Mouse (Mus musculus): Measurements from ENCODE around the gene Tbcd. TPM values are rescaled to one million over a fixed set of nuclear protein-coding genes. Genes with fewer than 3 reads are reported as not detected.

Tbcd gene
- polyA plus RNA-seq, 1 experiment from 2014 or later, result 16.6 TPM

GRCm38 (mm10) chr11:121650668-121651067, 198.9 kb downstream of the Tbcd start:
- Histone ChIP-seq H3K4me2 (ENCODE audit: low read length) (no peak overlapping the region), H3K4me3 (ENCODE audit: control insufficient read depth in 1 of 2, insufficient read depth in 1 of 2, low read depth in 1 of 2, low read length in 2 of 2) (no peak overlapping the region), H3K27me3 (ENCODE audit: control insufficient read depth, insufficient read depth, low read length) (no peaks in the 10 kb centered on the region), H3K9ac (ENCODE audit: low read length) (no peak overlapping the region), H3K27ac (replicated peaks in 1 of 2; ENCODE audit: control insufficient read depth in 1 of 2, insufficient read depth in 1 of 2, low read depth in 2 of 2, low read length in 2 of 2) (no peak overlapping the region), H3K9me3 (ENCODE audit: control insufficient read depth, low read length) (no peaks in the 10 kb centered on the region), H3K4me1 (ENCODE audit: control insufficient read depth in 2 of 2, insufficient read depth in 2 of 2, low read length in 2 of 2) (peaks cover 2 to 13% of the 10 kb centered on the region in 2 experiments; a peak in 2 of 4 replicates), H3K36me3 (ENCODE audit: control insufficient read depth, insufficient read depth, low read length) (peaks cover 21% of the 10 kb centered on the region; the same call in 1 of the 2 replicates)
- WGBS, result 89% methylated on average over 11 of the region's 11 CpGs
- ATAC-seq (ENCODE audit: insufficient number of reproducible peaks, insufficient read depth, low FRiP score, low read depth), result no peak

DNA sequence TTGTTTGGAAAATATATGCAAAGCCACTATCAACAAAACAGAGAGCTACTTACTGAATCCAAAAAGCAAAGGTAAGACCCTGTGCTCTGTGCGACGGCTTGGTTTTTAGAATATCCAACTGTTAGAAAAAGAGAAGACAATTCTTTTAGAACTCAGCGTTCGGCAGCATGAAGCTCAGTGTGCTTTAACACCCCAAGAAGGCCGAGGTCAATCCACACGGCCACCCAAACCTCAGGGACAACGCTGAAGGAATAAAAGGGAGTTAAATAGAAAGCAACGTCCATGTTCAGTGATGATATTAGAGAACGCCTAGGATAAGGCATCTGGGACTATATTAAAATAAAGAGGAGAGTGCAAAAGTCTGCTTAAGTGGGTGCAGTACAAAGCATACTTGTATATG, 199.8 kb downstream of the Tbcd start:
- Histone ChIP-seq H3K27ac (replicated peaks in 1 of 2; ENCODE audit: control insufficient read depth in 1 of 2, insufficient read depth in 1 of 2, low read depth in 2 of 2, low read length in 2 of 2) (no peak overlapping the region), H3K9ac (ENCODE audit: low read length) (no peak overlapping the region), H3K4me2 (ENCODE audit: low read length) (no peak overlapping the region), H3K27me3 (ENCODE audit: control insufficient read depth, insufficient read depth, low read length) (no peaks in the 10 kb centered on the region), H3K4me3 (ENCODE audit: control insufficient read depth in 1 of 2, insufficient read depth in 1 of 2, low read depth in 1 of 2, low read length in 2 of 2) (no peak overlapping the region), H3K36me3 (ENCODE audit: control insufficient read depth, insufficient read depth, low read length) (peaks cover 21% of the 10 kb centered on the region; the same call in 1 of the 2 replicates), H3K9me3 (ENCODE audit: control insufficient read depth, low read length) (no peaks in the 10 kb centered on the region), H3K4me1 (ENCODE audit: control insufficient read depth in 2 of 2, insufficient read depth in 2 of 2, low read length in 2 of 2) (peaks cover 2 to 13% of the 10 kb centered on the region in 2 experiments; a peak in 2 of 4 replicates)
- WGBS, result 92% methylated on average over 9 of the region's 9 CpGs
- no peak for ATAC-seq (ENCODE audit: insufficient number of reproducible peaks, insufficient read depth, low FRiP score, low read depth)

DNA sequence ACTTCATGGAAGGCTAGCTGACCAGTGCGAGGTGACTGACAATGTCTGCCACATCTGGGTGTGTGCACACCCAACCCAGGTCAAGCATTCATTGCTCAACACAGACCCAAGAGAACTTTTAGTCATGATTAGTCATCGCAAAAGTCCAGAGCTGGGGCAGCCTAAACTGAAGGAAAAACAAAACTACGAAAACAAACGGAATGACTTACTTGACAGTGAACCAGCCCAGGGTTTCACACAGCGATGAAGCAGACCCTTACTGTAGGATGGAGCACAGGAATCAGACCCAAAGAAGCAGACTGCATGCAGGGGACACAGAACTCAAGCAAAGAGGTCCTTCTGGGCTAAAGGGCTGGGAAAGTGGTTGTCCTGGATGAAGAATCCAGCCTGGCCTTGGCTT, 200.2 kb downstream of the Tbcd start:
- peaks cover 21% of the 10 kb centered on the region; the same call in 1 of the 2 replicates for H3K36me3 ChIP-seq (ENCODE audit: control insufficient read depth, insufficient read depth, low read length)
- H3K4me3 ChIP-seq (ENCODE audit: control insufficient read depth in 1 of 2, insufficient read depth in 1 of 2, low read depth in 1 of 2, low read length in 2 of 2), result no peak overlapping the region
- H3K4me2 ChIP-seq (ENCODE audit: low read length), result no peak overlapping the region
- H3K27me3 ChIP-seq (ENCODE audit: control insufficient read depth, insufficient read depth, low read length), result no peaks in the 10 kb centered on the region
- no peak overlapping the region for H3K9ac ChIP-seq (ENCODE audit: low read length)
- WGBS, result 89% methylated on average over 5 of the region's 5 CpGs
- peaks cover 2 to 13% of the 10 kb centered on the region in 2 experiments; a peak in 2 of 4 replicates for H3K4me1 ChIP-seq (ENCODE audit: control insufficient read depth in 2 of 2, insufficient read depth in 2 of 2, low read length in 2 of 2)
- ATAC-seq (ENCODE audit: insufficient number of reproducible peaks, insufficient read depth, low FRiP score, low read depth), result no peak
- no peaks in the 10 kb centered on the region for H3K9me3 ChIP-seq (ENCODE audit: control insufficient read depth, low read length)
- H3K27ac ChIP-seq (replicated peaks in 1 of 2; ENCODE audit: control insufficient read depth in 1 of 2, insufficient read depth in 1 of 2, low read depth in 2 of 2, low read length in 2 of 2), result no peak overlapping the region

- Histone ChIP-seq H3K36me3 (ENCODE audit: control insufficient read depth, insufficient read depth, low read length) (peaks cover 16% of the 10 kb centered on the region; the same call in 1 of the 2 replicates), H3K9ac (ENCODE audit: low read length) (no peak overlapping the region), H3K4me2 (ENCODE audit: low read length) (no peak overlapping the region), H3K27me3 (ENCODE audit: control insufficient read depth, insufficient read depth, low read length) (no peaks in the 10 kb centered on the region), H3K4me1 (ENCODE audit: control insufficient read depth in 2 of 2, insufficient read depth in 2 of 2, low read length in 2 of 2) (peaks cover 2 to 9% of the 10 kb centered on the region in 2 experiments; a peak in 2 of 4 replicates), H3K4me3 (ENCODE audit: control insufficient read depth in 1 of 2, insufficient read depth in 1 of 2, low read depth in 1 of 2, low read length in 2 of 2) (no peak overlapping the region), H3K27ac (replicated peaks in 1 of 2; ENCODE audit: control insufficient read depth in 1 of 2, insufficient read depth in 1 of 2, low read depth in 2 of 2, low read length in 2 of 2) (no peak overlapping the region), H3K9me3 (ENCODE audit: control insufficient read depth, low read length) (no peaks in the 10 kb centered on the region)
- ATAC-seq (ENCODE audit: insufficient number of reproducible peaks, insufficient read depth, low FRiP score, low read depth), result no peak
- 61% methylated on average over 10 of the region's 10 CpGs for WGBS
These were observed 201.0 kb downstream of the Tbcd start for GRCm38 (mm10) chr11:121652547-121653305.

DNA sequence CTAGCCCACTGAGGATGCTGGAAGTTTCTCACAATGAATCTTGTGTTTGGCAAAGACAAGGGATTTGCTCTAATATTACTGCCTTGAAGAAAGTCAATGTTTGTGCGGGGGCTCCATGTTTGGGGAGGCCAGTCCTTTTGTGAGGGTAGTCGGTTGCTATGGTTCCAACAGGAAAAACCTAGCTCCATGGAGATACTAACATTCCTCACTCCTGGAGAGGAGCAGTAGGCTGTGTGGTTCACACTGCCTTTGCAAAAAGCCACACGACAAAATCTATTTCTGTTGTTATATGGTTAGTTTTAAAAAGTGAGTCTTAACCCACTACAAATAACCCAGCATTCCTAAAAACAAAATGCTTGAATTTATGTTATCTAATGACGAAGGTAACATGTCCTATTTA, 201.9 kb downstream of the Tbcd start:
- Histone ChIP-seq H3K9me3 (ENCODE audit: control insufficient read depth, low read length) (no peaks in the 10 kb centered on the region), H3K4me3 (ENCODE audit: control insufficient read depth in 1 of 2, insufficient read depth in 1 of 2, low read depth in 1 of 2, low read length in 2 of 2) (no peak overlapping the region), H3K9ac (ENCODE audit: low read length) (no peak overlapping the region), H3K27me3 (ENCODE audit: control insufficient read depth, insufficient read depth, low read length) (no peaks in the 10 kb centered on the region), H3K4me1 (ENCODE audit: control insufficient read depth in 2 of 2, insufficient read depth in 2 of 2, low read length in 2 of 2) (peaks cover 2 to 7% of the 10 kb centered on the region in 2 experiments; a peak in 1 of 4 replicates), H3K36me3 (ENCODE audit: control insufficient read depth, insufficient read depth, low read length) (peaks cover 16% of the 10 kb centered on the region; the same call in 1 of the 2 replicates), H3K27ac (replicated peaks in 1 of 2; ENCODE audit: control insufficient read depth in 1 of 2, insufficient read depth in 1 of 2, low read depth in 2 of 2, low read length in 2 of 2) (no peak overlapping the region), H3K4me2 (ENCODE audit: low read length) (no peak overlapping the region)
- ATAC-seq (ENCODE audit: insufficient number of reproducible peaks, insufficient read depth, low FRiP score, low read depth), result no peak
- 80% methylated on average over 4 of the region's 4 CpGs for WGBS

DNA sequence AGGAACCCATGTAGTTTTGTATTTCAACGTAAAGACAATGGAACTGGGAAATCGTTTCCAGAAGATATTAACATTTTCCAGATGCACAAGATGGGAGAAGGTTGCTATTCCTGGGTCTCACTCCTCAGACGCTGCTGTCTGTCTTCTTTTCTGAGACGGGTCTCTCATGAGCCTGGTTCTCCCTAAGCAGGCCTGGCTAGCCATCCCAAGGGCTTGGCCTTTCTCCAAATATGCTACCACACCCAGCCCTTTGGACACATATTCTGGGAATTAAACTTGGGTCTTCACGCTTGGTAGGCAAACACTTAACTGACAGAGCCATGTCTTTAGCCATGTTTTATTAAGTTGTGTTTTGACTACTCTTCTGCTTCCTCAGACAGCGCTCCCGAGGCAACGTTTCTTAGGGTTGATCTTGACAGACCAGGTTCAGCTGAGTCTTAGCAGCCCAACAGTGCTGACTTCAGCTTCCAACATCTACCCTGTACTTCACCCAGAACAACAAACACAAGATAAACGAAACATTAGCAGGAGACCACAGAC, 202.7 kb downstream of the Tbcd start:
- no peak overlapping the region for H3K9ac ChIP-seq (ENCODE audit: low read length)
- no peaks in the 10 kb centered on the region for H3K27me3 ChIP-seq (ENCODE audit: control insufficient read depth, insufficient read depth, low read length)
- WGBS, result 67% methylated on average over 9 of the region's 9 CpGs
- H3K36me3 ChIP-seq (ENCODE audit: control insufficient read depth, insufficient read depth, low read length), result peaks cover 17% of the 10 kb centered on the region; the same call in 1 of the 2 replicates
- H3K9me3 ChIP-seq (ENCODE audit: control insufficient read depth, low read length), result no peaks in the 10 kb centered on the region
- no peak overlapping the region for H3K4me3 ChIP-seq (ENCODE audit: control insufficient read depth in 1 of 2, insufficient read depth in 1 of 2, low read depth in 1 of 2, low read length in 2 of 2)
- H3K4me2 ChIP-seq (ENCODE audit: low read length), result no peak overlapping the region
- no peak for ATAC-seq (ENCODE audit: insufficient number of reproducible peaks, insufficient read depth, low FRiP score, low read depth)
- H3K27ac ChIP-seq (replicated peaks in 1 of 2; ENCODE audit: control insufficient read depth in 1 of 2, insufficient read depth in 1 of 2, low read depth in 2 of 2, low read length in 2 of 2), result no peak overlapping the region
- peaks cover 2 to 7% of the 10 kb centered on the region in 2 experiments; a peak in 1 of 4 replicates for H3K4me1 ChIP-seq (ENCODE audit: control insufficient read depth in 2 of 2, insufficient read depth in 2 of 2, low read length in 2 of 2)

DNA sequence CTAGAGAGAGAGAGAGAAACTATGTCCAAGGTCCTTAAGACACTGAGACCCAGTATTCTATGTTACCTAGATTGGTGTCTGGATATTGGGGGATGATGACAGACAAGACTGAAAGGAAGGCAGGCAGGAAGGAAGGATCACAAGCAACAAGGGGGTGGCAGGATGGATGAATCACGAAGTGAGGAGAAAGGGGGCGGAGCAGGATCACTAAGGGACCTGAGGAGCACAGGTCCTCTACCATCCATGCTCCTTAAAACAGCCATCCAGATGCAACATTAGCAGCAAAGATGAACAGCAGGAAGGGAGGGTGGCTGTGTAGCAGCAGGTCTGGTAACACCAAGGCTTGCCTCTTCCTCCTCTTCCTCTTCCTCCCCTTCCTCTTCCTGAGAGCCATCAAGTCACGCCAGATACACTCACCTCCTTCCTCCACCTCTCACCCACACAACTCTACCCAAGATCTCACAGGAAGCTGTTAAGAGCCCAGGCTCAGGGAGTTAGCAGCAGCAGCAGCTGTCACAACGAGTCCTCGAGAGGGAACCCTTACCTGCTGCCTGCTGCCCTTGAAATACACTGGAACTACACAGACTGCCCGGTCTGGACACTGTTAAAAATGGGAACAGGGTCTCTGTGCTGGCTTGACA, 203.5 kb downstream of the Tbcd start:
- ATAC-seq (ENCODE audit: insufficient number of reproducible peaks, insufficient read depth, low FRiP score, low read depth), result no peak
- Histone ChIP-seq H3K4me3 (ENCODE audit: control insufficient read depth in 1 of 2, insufficient read depth in 1 of 2, low read depth in 1 of 2, low read length in 2 of 2) (no peak overlapping the region), H3K4me1 (ENCODE audit: control insufficient read depth in 2 of 2, insufficient read depth in 2 of 2, low read length in 2 of 2) (peaks cover 2 to 3% of the 10 kb centered on the region in 2 experiments; a peak in 1 of 4 replicates), H3K27ac (replicated peaks in 1 of 2; ENCODE audit: control insufficient read depth in 1 of 2, insufficient read depth in 1 of 2, low read depth in 2 of 2, low read length in 2 of 2) (no peak overlapping the region), H3K9me3 (ENCODE audit: control insufficient read depth, low read length) (no peaks in the 10 kb centered on the region), H3K36me3 (ENCODE audit: control insufficient read depth, insufficient read depth, low read length) (peaks cover 16% of the 10 kb centered on the region; the same call in 1 of the 2 replicates), H3K4me2 (ENCODE audit: low read length) (no peak overlapping the region), H3K9ac (ENCODE audit: low read length) (no peak overlapping the region), H3K27me3 (ENCODE audit: control insufficient read depth, insufficient read depth, low read length) (no peaks in the 10 kb centered on the region)
- WGBS, result 61% methylated on average over 6 of the region's 6 CpGs
